Mouse (Mus musculus) thymus, adult 2 months (tissue): ENCODE measurements around the gene Scimp.

Experiments
- CTCF ChIP-seq: fragments of 200-500 bp; IDR thresholded peaks from 2 replicates; pipeline ENCODE4 v1.5.1; 2012; ENCODE audit warnings: mild to moderate bottlenecking, control low read depth, low read length, moderate library complexity, borderline replicate concordance; ENCODE audit not compliant: control insufficient read depth, poor library complexity, insufficient read depth; ENCODE audit errors: extremely low read depth
- POLR2A ChIP-seq: fragments of 200-500 bp; IDR thresholded peaks from 2 replicates; pipeline ENCODE4 v1.6.1; 2012; ENCODE audit warnings: mild to moderate bottlenecking, low read length, control low read depth, moderate library complexity; ENCODE audit not compliant: control insufficient read depth, poor library complexity, insufficient read depth; ENCODE audit errors: extremely low read depth

DNA sequence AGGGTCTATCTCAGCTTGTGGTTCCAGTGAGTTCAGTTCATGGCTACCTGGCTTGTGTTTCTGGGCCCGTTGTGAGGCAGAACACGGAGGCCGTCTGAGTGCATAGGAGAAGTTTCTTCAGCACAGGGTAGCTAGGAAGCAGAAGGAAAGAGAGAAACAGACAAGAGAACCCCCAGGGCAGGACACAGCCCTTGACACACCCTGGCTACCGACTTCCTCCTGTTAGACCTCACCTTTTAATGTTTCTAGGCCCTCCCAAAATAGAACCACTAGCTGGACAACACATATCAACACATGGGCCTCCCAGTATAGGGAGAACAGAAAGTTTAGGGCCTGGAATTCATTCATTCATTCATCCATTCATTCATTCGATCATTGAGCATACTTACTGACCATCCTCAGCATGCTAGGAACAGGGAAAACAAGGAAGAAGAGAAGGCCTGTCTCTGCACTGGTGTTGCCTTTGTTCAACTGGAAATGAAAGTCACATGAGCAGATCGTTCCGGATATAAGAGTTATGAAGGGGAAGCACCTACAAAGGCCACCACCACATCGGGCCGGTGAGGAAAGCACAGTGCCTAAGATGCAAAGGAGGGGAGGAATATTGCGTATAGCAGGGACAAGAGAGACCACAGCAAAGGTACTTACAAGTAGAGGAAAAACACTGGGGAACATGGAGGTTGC lies 23.3 kb downstream of the Scimp start:
- TF ChIP-seq CTCF (no peak), POLR2A (no peak)
